Mouse (Mus musculus) hindbrain, embryonic 12.5 days (tissue): ENCODE measurements around the gene Ppp1r16b. TPM values are rescaled to one million over a fixed set of nuclear protein-coding genes. Genes with fewer than 3 reads are reported as not detected.

Experiments used
- ATAC-seq: fragments of 200-750 bp; cut with Nextera tagmentation; 2 replicates; pipeline ENCODE4 v1.8.0; 2017; ENCODE audit warnings: moderate TSS enrichment; ENCODE audit not compliant: low FRiP score
- H3K27ac ChIP-seq: fragments of 300-500 bp; sonication (generic); 2 replicates; pipeline ENCODE4 v1.5.1; 2016; ENCODE audit warnings: mild to moderate bottlenecking
- H3K27me3 ChIP-seq: fragments of 300-500 bp; sonication (generic); 2 replicates; pipeline ENCODE4 v1.6.1; 2016; ENCODE audit warnings: mild to moderate bottlenecking
- H3K36me3 ChIP-seq: fragments of 300-500 bp; sonication (generic); 2 replicates; pipeline ENCODE4 v1.6.1; 2016; ENCODE audit warnings: mild to moderate bottlenecking
- H3K4me1 ChIP-seq: fragments of 300-500 bp; sonication (generic); 2 replicates; pipeline ENCODE4 v1.6.1; 2016
- H3K4me2 ChIP-seq: fragments of 300-500 bp; sonication (generic); replicated peaks from 2 replicates; pipeline ENCODE4 v1.6.1; 2016; ENCODE audit warnings: mild to moderate bottlenecking
- H3K4me3 ChIP-seq: fragments of 300-500 bp; sonication (generic); 2 replicates; pipeline ENCODE4 v1.5.1; 2016; ENCODE audit warnings: mild to moderate bottlenecking
- H3K9ac ChIP-seq: fragments of 300-500 bp; sonication (generic); 2 replicates; pipeline ENCODE4 v1.6.1; 2016; ENCODE audit warnings: mild to moderate bottlenecking, moderate library complexity
- H3K9me3 ChIP-seq: fragments of 300-500 bp; sonication (generic); replicated peaks from 2 replicates; pipeline ENCODE4 v1.6.1; 2016; ENCODE audit warnings: mild to moderate bottlenecking
- WGBS: fragments of 180-500 bp; shearing (Covaris S2); methylation state at CpG from one replicate; pipeline ENCODE4 v1.1.7; 2016; 5-methylcytosine and 5-hydroxymethylcytosine counted together
- polyA plus RNA-seq: library from polyadenylated mRNA; unstranded; fragments of >200 nt; fragmentation: Nextera tagmentation; extraction: Ambion mirVana; gene quantifications from 2 replicates; pipeline ENCODE4 v1.2.1, GENCODE M21; 2016

The Ppp1r16b gene
- polyA plus RNA-seq, 1 experiment from 2014 or later: 3.7 TPM

GRCm38 (mm10) chr2:158669199-158670195 lies 4.3 kb downstream of the Ppp1r16b start:
- Histone ChIP-seq H3K4me2 (no peak overlapping the region), H3K36me3 (no peaks in the 10 kb centered on the region), H3K4me1 (peaks cover 49% of the 10 kb centered on the region), H3K27me3 (peaks cover 52% of the 10 kb centered on the region), H3K9ac (no peak overlapping the region), H3K27ac (no peak overlapping the region), H3K4me3 (0 out of 2 replicates have a peak overlapping the region, but pooled peaks have one; percentile 54), H3K9me3 (no peaks in the 10 kb centered on the region)
- no peak for ATAC-seq
- WGBS: 56% methylated on average over 13 of the region's 13 CpGs

DNA sequence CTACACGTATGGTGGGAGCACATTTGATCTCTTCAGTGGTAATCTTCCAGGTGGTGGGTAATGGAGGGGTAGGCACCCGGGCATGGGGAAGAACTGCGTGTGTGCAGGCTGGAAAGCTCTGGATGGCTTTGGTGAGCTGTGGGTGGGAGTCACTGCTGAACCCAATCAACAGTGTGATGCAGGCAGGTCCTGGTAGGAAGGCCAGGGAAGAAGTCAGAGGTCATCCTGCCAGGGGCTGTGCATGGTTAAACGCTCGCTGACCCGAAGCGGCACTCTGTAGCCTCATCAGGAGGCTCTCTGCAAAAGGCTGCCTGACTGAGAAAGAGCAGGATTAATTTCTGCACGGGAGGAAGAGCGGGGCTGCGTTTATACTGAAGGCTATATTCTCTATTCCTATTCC lies 5.4 kb downstream of the Ppp1r16b start:
- Histone ChIP-seq H3K27ac (no peak overlapping the region), H3K4me3 (no peak overlapping the region), H3K4me1 (peaks cover 49% of the 10 kb centered on the region), H3K36me3 (no peaks in the 10 kb centered on the region), H3K9ac (no peak overlapping the region), H3K9me3 (no peaks in the 10 kb centered on the region), H3K27me3 (peaks cover 46% of the 10 kb centered on the region), H3K4me2 (no peak overlapping the region)
- no peak for ATAC-seq
- WGBS: 24% methylated on average over 10 of the region's 10 CpGs

DNA sequence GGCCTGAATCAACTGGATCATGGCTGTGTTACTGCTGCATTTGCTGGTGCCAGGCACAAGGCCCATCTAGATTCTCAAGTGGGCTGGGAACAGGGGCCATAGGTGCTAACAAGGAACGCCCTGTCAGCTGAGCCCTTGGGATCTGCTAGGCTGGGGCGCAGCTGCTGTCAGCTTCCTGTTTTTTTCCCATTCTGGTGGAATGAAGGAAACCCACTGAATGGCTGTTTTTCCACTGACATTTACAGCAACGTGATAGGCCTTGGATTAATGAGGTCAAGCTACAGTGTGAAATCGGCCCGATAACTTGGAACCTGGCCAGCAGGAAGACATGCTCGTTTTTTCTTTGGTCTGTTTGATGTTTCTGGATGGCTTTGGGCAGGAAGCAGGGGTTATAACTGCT lies 7.6 kb downstream of the Ppp1r16b start:
- 0 out of 2 replicates have a peak, but pooled peaks have one; percentile 24 for ATAC-seq
- Histone ChIP-seq H3K36me3 (no peaks in the 10 kb centered on the region), H3K27ac (peak overlapping the region; percentile 49), H3K4me1 (peaks cover 40% of the 10 kb centered on the region), H3K9ac (no peak overlapping the region), H3K27me3 (peaks cover 25% of the 10 kb centered on the region), H3K9me3 (no peaks in the 10 kb centered on the region), H3K4me2 (no peak overlapping the region), H3K4me3 (no peak overlapping the region)
- 16% methylated on average over 6 of the region's 6 CpGs for WGBS

GRCm38 (mm10) chr2:158673493-158673892 lies 8.3 kb downstream of the Ppp1r16b start:
- H3K27ac ChIP-seq: peak overlapping the region; percentile 49; the same call in 1 of the 2 replicates
- 52% methylated on average over 4 of the region's 4 CpGs for WGBS
- peak; percentile 41 for ATAC-seq

DNA sequence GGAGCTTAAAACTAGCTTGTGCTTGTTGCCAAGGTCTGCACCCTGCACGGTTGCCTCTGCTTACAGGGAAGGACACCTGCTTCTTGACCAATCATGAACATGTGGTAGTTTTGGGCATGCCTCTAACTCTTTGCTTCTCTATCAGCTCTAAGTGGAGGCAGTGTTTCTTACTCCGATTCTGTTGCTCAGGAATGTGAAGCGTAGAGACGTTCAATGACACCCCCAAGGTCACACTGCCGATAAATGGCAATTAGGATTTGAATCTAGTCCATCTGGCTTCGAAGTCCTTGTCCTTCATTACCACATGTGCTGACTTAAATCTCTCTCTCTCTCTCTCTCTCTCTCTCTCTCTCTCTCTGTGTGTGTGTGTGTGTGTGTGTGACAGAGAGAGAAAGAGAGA lies 8.9 kb downstream of the Ppp1r16b start:
- no peaks in the 10 kb centered on the region for H3K9me3 ChIP-seq
- H3K27ac ChIP-seq: no peak overlapping the region
- 79% methylated on average over 6 of the region's 6 CpGs for WGBS
- H3K27me3 ChIP-seq: peaks cover 13% of the 10 kb centered on the region
- H3K4me3 ChIP-seq: no peak overlapping the region
- ATAC-seq: no peak
- no peak overlapping the region for H3K4me2 ChIP-seq
- H3K36me3 ChIP-seq: no peaks in the 10 kb centered on the region
- H3K9ac ChIP-seq: no peak overlapping the region
- peaks cover 29% of the 10 kb centered on the region for H3K4me1 ChIP-seq

More at GRCm38 (mm10) chr2:158673493-158673892, 8.3 kb downstream of the Ppp1r16b start:
- Histone ChIP-seq H3K4me2 (no peak overlapping the region), H3K27me3 (peaks cover 19% of the 10 kb centered on the region), H3K4me1 (peaks cover 33% of the 10 kb centered on the region), H3K4me3 (no peak overlapping the region), H3K9ac (no peak overlapping the region), H3K36me3 (no peaks in the 10 kb centered on the region), H3K9me3 (no peaks in the 10 kb centered on the region)

DNA sequence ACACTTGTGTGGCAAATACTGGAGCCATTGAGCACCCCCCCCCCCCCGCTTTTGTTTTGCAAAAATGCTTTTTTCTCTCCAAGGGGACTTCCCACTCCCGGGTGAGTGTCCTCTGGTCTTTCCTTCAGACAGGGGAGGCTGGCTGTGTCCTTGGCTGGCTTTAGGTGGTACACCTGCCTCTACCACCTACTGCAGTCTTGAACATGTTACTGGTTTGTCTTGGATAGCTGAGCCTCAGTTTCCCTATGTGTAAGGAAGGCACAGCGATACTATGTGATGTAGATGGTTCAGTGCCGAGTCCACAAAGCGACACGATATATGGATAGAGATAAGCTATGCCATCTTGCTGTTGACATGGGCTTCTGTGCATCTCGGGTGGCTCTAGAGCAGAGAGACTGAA lies 9.6 kb downstream of the Ppp1r16b start:
- Histone ChIP-seq H3K4me3 (no peak overlapping the region), H3K4me2 (no peak overlapping the region), H3K36me3 (no peaks in the 10 kb centered on the region), H3K4me1 (peaks cover 27% of the 10 kb centered on the region), H3K9me3 (no peaks in the 10 kb centered on the region), H3K27ac (no peak overlapping the region), H3K27me3 (peaks cover 7% of the 10 kb centered on the region), H3K9ac (no peak overlapping the region)
- ATAC-seq: no peak
- WGBS: 80% methylated on average over 7 of the region's 7 CpGs

- Histone ChIP-seq H3K9ac (no peak overlapping the region), H3K4me3 (no peak overlapping the region), H3K27me3 (peaks cover 3% of the 10 kb centered on the region), H3K4me2 (no peak overlapping the region), H3K36me3 (no peaks in the 10 kb centered on the region), H3K27ac (no peak overlapping the region), H3K9me3 (no peaks in the 10 kb centered on the region), H3K4me1 (peaks cover 23% of the 10 kb centered on the region)
- ATAC-seq: no peak
- WGBS: 86% methylated on average over 6 of the region's 6 CpGs
Observed at GRCm38 (mm10) chr2:158675161-158675560, 10.0 kb downstream of the Ppp1r16b start.

- Histone ChIP-seq H3K9ac (no peak overlapping the region), H3K27me3 (no peaks in the 10 kb centered on the region), H3K4me1 (peaks cover 19% of the 10 kb centered on the region), H3K9me3 (no peaks in the 10 kb centered on the region), H3K4me3 (no peak overlapping the region), H3K27ac (no peak overlapping the region), H3K36me3 (no peaks in the 10 kb centered on the region), H3K4me2 (no peak overlapping the region)
- 90% methylated on average over 12 of the region's 12 CpGs for WGBS
- ATAC-seq: no peak
Observed at GRCm38 (mm10) chr2:158675907-158676533, 10.8 kb downstream of the Ppp1r16b start.

- no peak overlapping the region for H3K4me3 ChIP-seq
- no peak overlapping the region for H3K27ac ChIP-seq
- WGBS: 55% methylated on average over 8 of the region's 8 CpGs
- H3K4me1 ChIP-seq: peaks cover 24% of the 10 kb centered on the region
- no peaks in the 10 kb centered on the region for H3K36me3 ChIP-seq
- H3K4me2 ChIP-seq: no peak overlapping the region
- no peaks in the 10 kb centered on the region for H3K9me3 ChIP-seq
- H3K9ac ChIP-seq: no peak overlapping the region
- no peaks in the 10 kb centered on the region for H3K27me3 ChIP-seq
- ATAC-seq: no peak
Observed at GRCm38 (mm10) chr2:158677946-158678345, 12.7 kb downstream of the Ppp1r16b start.

DNA sequence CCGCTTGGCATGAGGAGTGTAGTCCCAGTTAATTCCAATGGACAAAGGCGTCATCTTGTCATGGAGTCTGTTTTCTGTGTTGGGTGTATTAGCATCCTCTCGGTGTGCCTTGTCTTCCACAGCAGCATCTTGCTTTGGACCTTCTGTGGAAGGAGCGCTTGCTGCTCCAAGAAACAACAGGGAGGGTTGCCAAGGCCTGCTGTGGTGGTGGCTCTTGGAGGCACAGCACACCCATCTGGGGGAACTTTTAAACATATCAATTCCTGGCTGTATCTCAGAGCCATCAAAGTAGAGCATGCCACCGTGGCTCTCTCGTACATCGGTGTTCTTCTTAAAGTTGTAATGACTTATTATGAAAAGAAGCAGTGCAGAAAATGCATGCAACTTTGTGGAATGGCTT lies 13.9 kb downstream of the Ppp1r16b start:
- Histone ChIP-seq H3K9me3 (no peaks in the 10 kb centered on the region), H3K4me2 (no peak overlapping the region), H3K27me3 (no peaks in the 10 kb centered on the region), H3K4me3 (no peak overlapping the region), H3K9ac (no peak overlapping the region), H3K36me3 (no peaks in the 10 kb centered on the region), H3K27ac (no peak overlapping the region), H3K4me1 (peaks cover 18% of the 10 kb centered on the region; the same call in 1 of the 2 replicates)
- 92% methylated on average over 7 of the region's 7 CpGs for WGBS
- no peak for ATAC-seq

- Histone ChIP-seq H3K4me1 (peaks cover 18% of the 10 kb centered on the region; the same call in 1 of the 2 replicates), H3K27me3 (no peaks in the 10 kb centered on the region), H3K9ac (no peak overlapping the region), H3K4me2 (no peak overlapping the region), H3K9me3 (no peaks in the 10 kb centered on the region), H3K4me3 (no peak overlapping the region), H3K27ac (no peak overlapping the region), H3K36me3 (no peaks in the 10 kb centered on the region)
- WGBS: 62% methylated on average over 10 of the region's 10 CpGs
- ATAC-seq: no peak
Observed at GRCm38 (mm10) chr2:158680357-158680889, 15.2 kb downstream of the Ppp1r16b start.

GRCm38 (mm10) chr2:158681714-158682113 lies 16.5 kb downstream of the Ppp1r16b start:
- Histone ChIP-seq H3K9ac (no peak overlapping the region), H3K4me1 (peaks cover 18% of the 10 kb centered on the region; the same call in 1 of the 2 replicates), H3K4me2 (no peak overlapping the region), H3K27me3 (no peaks in the 10 kb centered on the region), H3K9me3 (no peaks in the 10 kb centered on the region), H3K4me3 (no peak overlapping the region), H3K36me3 (no peaks in the 10 kb centered on the region), H3K27ac (no peak overlapping the region)
- WGBS: 65% methylated on average over 6 of the region's 6 CpGs
- ATAC-seq: no peak
